Mouse (Mus musculus) limb, embryonic 11.5 days (tissue): ENCODE results near the gene Mki67. TPM values are rescaled to one million over a fixed set of nuclear protein-coding genes. Genes with fewer than 3 reads are reported as not detected.

Experiments used
- ATAC-seq: fragments of 200-750 bp; cut with Nextera tagmentation; 2 replicates; pipeline ENCODE4 v1.8.0; 2017; ENCODE audit warnings: low read depth; ENCODE audit not compliant: insufficient number of reproducible peaks, low FRiP score, low TSS enrichment
- DNase-seq: peaks from one replicate; pipeline ENCODE4 v3.0.0-alpha.2; 2015; ENCODE audit warnings: low spot score
- H3K27ac ChIP-seq: fragments of 300-500 bp; sonication (generic); replicated peaks from 2 replicates; pipeline ENCODE4 v1.5.1; 2014; ENCODE audit warnings: low read depth, mild to moderate bottlenecking, low read length
- H3K27me3 ChIP-seq: fragments of 300-500 bp; sonication (generic); 2 replicates; pipeline ENCODE4 v1.6.1; 2014; ENCODE audit warnings: mild to moderate bottlenecking, low read length, mixed read lengths; ENCODE audit not compliant: control insufficient read depth, insufficient read depth
- H3K36me3 ChIP-seq: fragments of 300-500 bp; sonication (generic); 2 replicates; pipeline ENCODE4 v1.6.1; 2014; ENCODE audit warnings: mild to moderate bottlenecking, low read length, moderate library complexity, mixed read lengths; ENCODE audit not compliant: control insufficient read depth, insufficient read depth
- H3K4me1 ChIP-seq: fragments of 300-500 bp; sonication (generic); 2 replicates; pipeline ENCODE4 v1.6.1; 2014; ENCODE audit warnings: low read length, mixed read lengths; ENCODE audit not compliant: control insufficient read depth, insufficient read depth
- H3K4me2 ChIP-seq: fragments of 300-500 bp; sonication (generic); 2 replicates; pipeline ENCODE4 v1.6.1; 2014; ENCODE audit warnings: low read depth, mild to moderate bottlenecking, moderate library complexity; ENCODE audit not compliant: severe bottlenecking
- H3K4me3 ChIP-seq: fragments of 300-500 bp; sonication (generic); 2 replicates; pipeline ENCODE4 v1.5.1; 2014; ENCODE audit warnings: low read depth, low read length
- H3K9ac ChIP-seq: fragments of 300-500 bp; sonication (generic); 2 replicates; pipeline ENCODE4 v1.6.1; 2014; ENCODE audit warnings: mild to moderate bottlenecking, low read length
- H3K9me3 ChIP-seq: fragments of 300-500 bp; sonication (generic); 2 replicates; pipeline ENCODE4 v1.6.1; 2016; ENCODE audit warnings: low read length; ENCODE audit not compliant: control insufficient read depth
- WGBS: fragments of 180-500 bp; shearing (Covaris S2); extraction: QIAGEN DNeasy Blood & Tissue Kit; methylation state at CpG from one replicate; pipeline ENCODE4 v1.1.7; 2014; 5-methylcytosine and 5-hydroxymethylcytosine counted together
- polyA plus RNA-seq: library from polyadenylated mRNA; unstranded; fragments of >200 nt; fragmentation: Nextera tagmentation; extraction: Ambion mirVana; gene quantifications from 2 replicates; pipeline ENCODE4 v1.2.1, GENCODE M21; 2014

Mki67 gene
- polyA plus RNA-seq, 1 experiment from 2014 or later = 57.4 TPM

DNA sequence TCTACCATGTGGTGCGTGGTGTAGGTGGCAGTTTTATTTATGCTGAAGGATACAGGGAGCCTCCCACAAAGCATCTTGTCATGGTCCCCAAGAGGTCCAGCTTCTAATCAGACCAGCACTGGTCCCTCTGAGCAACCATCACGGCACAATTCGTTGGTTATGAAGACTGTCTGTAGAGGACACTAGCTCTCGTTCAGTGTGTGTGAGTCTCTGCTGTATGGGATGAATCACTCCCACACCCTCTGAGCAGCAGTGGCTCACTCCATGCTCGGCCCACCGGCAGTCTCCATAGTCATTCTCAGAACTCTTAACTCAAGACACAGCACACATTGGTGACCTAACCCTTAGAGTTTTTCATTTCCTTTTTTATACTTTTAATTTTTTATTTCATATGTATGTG lies 61.9 kb downstream of the Mki67 start:
- H3K4me1 ChIP-seq = no peaks in the 10 kb centered on the region
- no peaks in the 10 kb centered on the region for H3K36me3 ChIP-seq
- 89% methylated on average over 6 of the region's 6 CpGs for whole genome bisulfite sequencing
- no peak overlapping the region for H3K27ac ChIP-seq
- H3K27me3 ChIP-seq = no peaks in the 10 kb centered on the region
- no peak for DNase-seq
- no peak overlapping the region for H3K9ac ChIP-seq
- H3K9me3 ChIP-seq = no peaks in the 10 kb centered on the region
- no peak for ATAC-seq
- H3K4me2 ChIP-seq = no peak overlapping the region
- H3K4me3 ChIP-seq = no peak overlapping the region

GRCm38 (mm10) chr7:135653601-135654000 lies 62.6 kb downstream of the Mki67 start:
- no peaks in the 10 kb centered on the region for H3K4me1 ChIP-seq
- H3K9me3 ChIP-seq = no peaks in the 10 kb centered on the region
- H3K4me2 ChIP-seq = no peak overlapping the region
- DNase-seq = no peak
- ATAC-seq = no peak
- H3K9ac ChIP-seq = no peak overlapping the region
- H3K36me3 ChIP-seq = no peaks in the 10 kb centered on the region
- no peak overlapping the region for H3K4me3 ChIP-seq
- H3K27ac ChIP-seq = no peak overlapping the region
- 88% methylated on average over 7 of the region's 7 CpGs for WGBS
- H3K27me3 ChIP-seq = no peaks in the 10 kb centered on the region

DNA sequence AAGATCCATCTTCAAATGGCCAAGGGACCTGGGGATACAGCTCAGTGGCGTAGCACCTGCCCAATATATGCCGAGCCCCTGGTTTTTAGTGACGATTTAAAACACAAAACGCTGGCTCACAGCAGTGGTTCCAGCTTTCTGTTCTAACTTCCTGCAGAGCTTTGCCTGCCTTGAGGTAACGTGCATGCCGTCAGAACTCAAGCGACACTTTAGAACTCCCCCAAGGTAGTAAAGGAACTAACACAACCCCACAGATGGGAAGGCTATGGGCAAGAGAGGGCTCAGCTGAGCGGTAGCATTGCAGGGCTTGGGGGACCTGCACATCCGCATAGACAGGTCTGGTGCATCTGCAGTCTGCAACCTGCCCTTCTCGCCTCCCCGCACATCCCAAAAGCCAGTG lies 63.4 kb downstream of the Mki67 start:
- Histone ChIP-seq H3K27ac (no peak overlapping the region), H3K4me3 (no peak overlapping the region), H3K9ac (no peak overlapping the region), H3K36me3 (no peaks in the 10 kb centered on the region), H3K4me1 (no peaks in the 10 kb centered on the region), H3K4me2 (no peak overlapping the region), H3K9me3 (no peaks in the 10 kb centered on the region), H3K27me3 (no peaks in the 10 kb centered on the region)
- WGBS = 59% methylated on average over 11 of the region's 11 CpGs
- ATAC-seq (no peak), DNase-seq (no peak)

GRCm38 (mm10) chr7:135651831-135652511 lies 64.2 kb downstream of the Mki67 start:
- 63% methylated on average over 18 of the region's 18 CpGs for WGBS
- Histone ChIP-seq H3K4me1 (no peaks in the 10 kb centered on the region), H3K9ac (no peak overlapping the region), H3K36me3 (no peaks in the 10 kb centered on the region), H3K9me3 (no peaks in the 10 kb centered on the region), H3K4me2 (no peak overlapping the region), H3K27me3 (no peaks in the 10 kb centered on the region), H3K27ac (no peak overlapping the region), H3K4me3 (no peak overlapping the region)
- DNase-seq = no peak
- no peak for ATAC-seq

GRCm38 (mm10) chr7:135650061-135650460 lies 66.1 kb downstream of the Mki67 start:
- ATAC-seq = no peak
- Histone ChIP-seq H3K27me3 (no peaks in the 10 kb centered on the region), H3K4me3 (no peak overlapping the region), H3K4me2 (no peak overlapping the region), H3K9ac (no peak overlapping the region), H3K27ac (no peak overlapping the region), H3K9me3 (no peaks in the 10 kb centered on the region), H3K36me3 (no peaks in the 10 kb centered on the region), H3K4me1 (no peaks in the 10 kb centered on the region)
- no peak for DNase-seq
- WGBS = 88% methylated on average over 5 of the region's 5 CpGs

GRCm38 (mm10) chr7:135649306-135649705 lies 66.9 kb downstream of the Mki67 start:
- no peaks in the 10 kb centered on the region for H3K36me3 ChIP-seq
- H3K4me3 ChIP-seq = no peak overlapping the region
- H3K27ac ChIP-seq = no peak overlapping the region
- H3K27me3 ChIP-seq = no peaks in the 10 kb centered on the region
- no peak overlapping the region for H3K4me2 ChIP-seq
- DNase-seq (no peak), ATAC-seq (no peak)
- no peak overlapping the region for H3K9ac ChIP-seq
- no peaks in the 10 kb centered on the region for H3K9me3 ChIP-seq
- no peaks in the 10 kb centered on the region for H3K4me1 ChIP-seq
- 89% methylated on average over 1 of the region's 1 CpGs for WGBS

GRCm38 (mm10) chr7:135648821-135649220 lies 67.3 kb downstream of the Mki67 start:
- H3K27ac ChIP-seq = no peak overlapping the region
- no peak overlapping the region for H3K4me2 ChIP-seq
- H3K36me3 ChIP-seq = no peaks in the 10 kb centered on the region
- no peaks in the 10 kb centered on the region for H3K9me3 ChIP-seq
- H3K4me3 ChIP-seq = no peak overlapping the region
- H3K27me3 ChIP-seq = no peaks in the 10 kb centered on the region
- ATAC-seq (no peak), DNase-seq (no peak)
- H3K9ac ChIP-seq = no peak overlapping the region
- no peaks in the 10 kb centered on the region for H3K4me1 ChIP-seq
- 88% methylated on average over 8 of the region's 8 CpGs for WGBS

GRCm38 (mm10) chr7:135646976-135647375 lies 69.2 kb downstream of the Mki67 start:
- Histone ChIP-seq H3K4me3 (no peak overlapping the region), H3K9ac (no peak overlapping the region), H3K4me2 (no peak overlapping the region), H3K9me3 (no peaks in the 10 kb centered on the region), H3K36me3 (no peaks in the 10 kb centered on the region), H3K4me1 (no peaks in the 10 kb centered on the region), H3K27ac (no peak overlapping the region), H3K27me3 (no peaks in the 10 kb centered on the region)
- DNase-seq = no peak
- WGBS = 81% methylated on average over 6 of the region's 6 CpGs
- no peak for ATAC-seq

GRCm38 (mm10) chr7:135644452-135644851 lies 71.7 kb downstream of the Mki67 start:
- H3K9me3 ChIP-seq = no peaks in the 10 kb centered on the region
- WGBS = 97% methylated on average over 1 of the region's 1 CpGs
- H3K9ac ChIP-seq = no peak overlapping the region
- H3K4me1 ChIP-seq = no peaks in the 10 kb centered on the region
- DNase-seq = no peak
- no peaks in the 10 kb centered on the region for H3K36me3 ChIP-seq
- ATAC-seq = no peak
- H3K4me3 ChIP-seq = no peak overlapping the region
- no peak overlapping the region for H3K27ac ChIP-seq
- H3K4me2 ChIP-seq = no peak overlapping the region
- no peaks in the 10 kb centered on the region for H3K27me3 ChIP-seq
